Mouse (Mus musculus) heart, postnatal 0 days (tissue): ENCODE data around the gene Fem1b. TPM values are rescaled to one million over a fixed set of nuclear protein-coding genes. Genes with fewer than 3 reads are reported as not detected.

Source experiments
- ATAC-seq: fragments of 200-750 bp; cut with Nextera tagmentation; 2 replicates; pipeline ENCODE4 v1.8.0; 2017; ENCODE audit warnings: low read depth, moderate number of reproducible peaks, moderate library complexity; ENCODE audit not compliant: insufficient read depth
- DNase-seq: peaks from one replicate; pipeline ENCODE4 v3.0.0-alpha.2; 2016; ENCODE audit warnings: low spot score
- H3K27ac ChIP-seq: fragments of 300-500 bp; sonication (generic); 2 replicates; pipeline ENCODE4 v1.5.1; 2014; ENCODE audit warnings: low read depth, mild to moderate bottlenecking
- H3K27me3 ChIP-seq: fragments of 300-500 bp; sonication (generic); 2 replicates; pipeline ENCODE4 v1.6.1; 2014; ENCODE audit warnings: low read length, mixed read lengths; ENCODE audit not compliant: control insufficient read depth, insufficient read depth
- H3K36me3 ChIP-seq: fragments of 300-500 bp; sonication (generic); replicated peaks from 2 replicates; pipeline ENCODE4 v1.6.1; 2014; ENCODE audit warnings: low read length, mixed read lengths; ENCODE audit not compliant: control insufficient read depth, insufficient read depth
- H3K4me1 ChIP-seq: fragments of 300-500 bp; sonication (generic); 2 replicates; pipeline ENCODE4 v1.6.1; 2014; ENCODE audit warnings: antibody characterized with exemption; ENCODE audit not compliant: control insufficient read depth, insufficient read depth
- H3K4me2 ChIP-seq: fragments of 300-500 bp; sonication (generic); 2 replicates; pipeline ENCODE4 v1.6.1; 2014; ENCODE audit warnings: low read depth, mild to moderate bottlenecking, low read length, moderate library complexity
- H3K4me3 ChIP-seq: fragments of 300-500 bp; sonication (generic); 2 replicates; pipeline ENCODE4 v1.5.1; 2014; ENCODE audit warnings: low read depth, low read length
- H3K9ac ChIP-seq: fragments of 300-500 bp; sonication (generic); replicated peaks from 2 replicates; pipeline ENCODE4 v1.6.1; 2014; ENCODE audit warnings: low read depth, low read length, mixed read lengths
- H3K9me3 ChIP-seq: fragments of 300-500 bp; sonication (generic); replicated peaks from 2 replicates; pipeline ENCODE4 v1.6.1; 2016; ENCODE audit warnings: low read length; ENCODE audit not compliant: control insufficient read depth
- CTCF ChIP-seq: IDR thresholded peaks from 2 replicates; pipeline ENCODE4 v1.5.1; 2016; ENCODE audit warnings: antibody characterized with exemption, control low read depth, low read depth
- EP300 ChIP-seq: IDR thresholded peaks from 2 replicates; pipeline ENCODE4 v1.6.1; 2016; ENCODE audit warnings: antibody characterized with exemption, low read depth
- WGBS: fragments of 180-500 bp; shearing (Covaris S2); extraction: QIAGEN DNeasy Blood & Tissue Kit; methylation state at CpG from one replicate; pipeline ENCODE4 v1.1.7; 2014; 5-methylcytosine and 5-hydroxymethylcytosine counted together
- polyA plus RNA-seq: library from polyadenylated mRNA; unstranded; fragments of >200 nt; fragmentation: Nextera tagmentation; extraction: Ambion mirVana; gene quantifications from 2 replicates; pipeline ENCODE4 v1.2.1, GENCODE M21; 2015
- total RNA-seq: library from RNA; depleted of rRNA; stranded (reverse); fragments of >200 nt; gene quantifications from 2 replicates; pipeline ENCODE4 v1.2.3, GENCODE M21; 2014; ENCODE audit warnings: low replicate concordance

Gene Fem1b
- total and polyA plus RNA-seq, 2 experiments from 2014 or later: 6.8 to 28.9 TPM

DNA sequence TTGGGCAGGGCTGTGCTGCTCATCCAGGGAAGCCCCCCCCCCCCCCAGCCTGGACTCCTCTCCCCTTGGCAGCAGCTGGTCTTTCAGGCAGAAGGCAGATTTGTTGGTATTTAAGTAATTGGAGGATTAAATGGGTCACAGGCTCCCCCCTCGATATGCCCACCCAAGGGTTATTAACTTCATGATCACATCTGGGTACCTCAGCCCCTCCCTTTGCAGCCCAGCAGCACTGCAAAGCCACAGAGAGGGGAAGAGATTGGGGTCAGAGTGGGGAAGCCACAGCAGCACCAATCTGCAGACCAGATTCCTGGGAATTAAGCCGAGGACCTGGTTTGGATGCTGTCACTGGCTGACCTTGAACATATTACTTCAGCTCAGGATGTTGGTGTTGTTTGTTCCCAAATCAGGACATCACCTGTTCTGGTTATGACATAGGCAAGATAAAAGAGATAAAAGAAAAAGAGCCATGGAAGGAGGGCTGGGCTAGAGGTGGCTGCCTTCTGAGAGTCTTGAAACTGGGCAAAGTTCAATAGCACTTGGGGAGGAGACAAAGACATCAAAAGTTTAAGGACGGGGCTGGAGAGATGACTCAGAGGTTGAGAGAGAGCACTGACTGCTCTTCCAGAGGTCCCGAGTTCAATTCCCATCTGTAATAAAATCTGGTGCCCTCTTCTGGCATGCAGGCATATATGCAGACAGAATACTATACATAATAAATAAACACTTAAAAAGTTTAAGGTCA lies 24.1 kb upstream of the Fem1b start:
- 0 out of 2 replicates have a peak, but pooled peaks cover 10% of the 10 kb centered on the region for H3K4me1 ChIP-seq

DNA sequence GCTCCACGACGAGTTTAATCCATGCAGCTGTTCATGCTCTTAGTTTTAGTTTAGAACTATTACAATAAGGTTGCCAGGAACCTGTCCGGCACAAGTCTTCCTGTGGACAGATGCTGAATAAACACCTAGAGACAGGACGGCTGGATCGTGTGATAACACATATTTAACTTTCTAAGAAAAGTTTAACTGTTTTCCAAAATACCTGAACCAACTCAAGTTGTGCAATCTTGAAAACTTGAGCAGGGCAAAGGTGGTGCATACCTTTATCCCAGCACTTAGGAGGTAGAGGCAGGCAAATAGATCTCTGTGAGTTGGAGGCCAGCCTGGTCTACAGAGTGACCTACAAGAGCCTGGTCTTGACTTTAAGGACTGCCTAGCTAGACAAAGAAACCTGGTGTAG lies 23.2 kb upstream of the Fem1b start:
- WGBS: 69% methylated on average over 5 of the region's 5 CpGs

More for the DNA sequence above, 24.1 kb upstream of the Fem1b start:
- Histone ChIP-seq H3K27ac (no peak overlapping the region), H3K4me3 (no peak overlapping the region), H3K27me3 (no peaks in the 10 kb centered on the region), H3K9me3 (no peaks in the 10 kb centered on the region), H3K4me2 (no peak overlapping the region), H3K9ac (no peak overlapping the region), H3K36me3 (no peaks in the 10 kb centered on the region)
- no peak for TF ChIP-seq CTCF
- TF ChIP-seq EP300: no peak
- ATAC-seq (no peak), DNase-seq (no peak)
- WGBS: 63% methylated on average over 4 of the region's 4 CpGs

DNA sequence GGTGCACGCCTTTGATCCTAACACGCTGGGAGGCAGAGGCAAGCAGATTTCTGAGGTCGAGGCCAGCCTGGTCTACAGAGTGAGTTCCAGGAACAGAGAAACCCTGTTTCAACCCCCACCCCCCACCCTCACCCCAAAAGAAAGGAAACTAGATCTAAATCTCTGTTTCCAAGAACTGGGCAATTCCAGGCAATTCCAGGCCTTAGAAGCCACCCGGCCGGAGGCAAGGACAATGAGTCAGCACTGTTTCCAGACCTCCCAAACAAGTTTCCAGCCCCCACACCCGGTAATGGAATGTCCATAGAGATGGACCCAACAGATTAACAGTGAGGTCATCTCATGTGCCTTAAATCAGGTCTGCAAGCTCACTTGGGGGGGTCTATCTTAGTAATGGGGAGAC lies 18.1 kb upstream of the Fem1b start:
- no peaks in the 10 kb centered on the region for H3K36me3 ChIP-seq
- H3K9ac ChIP-seq: no peak overlapping the region
- DNase-seq (no peak), ATAC-seq (no peak)
- no peaks in the 10 kb centered on the region for H3K27me3 ChIP-seq
- TF ChIP-seq CTCF (no peak), EP300 (no peak)
- no peak overlapping the region for H3K27ac ChIP-seq
- 71% methylated on average over 6 of the region's 6 CpGs for WGBS
- no peak overlapping the region for H3K4me2 ChIP-seq
- H3K4me1 ChIP-seq: peaks cover 5% of the 10 kb centered on the region; the same call in 1 of the 2 replicates
- no peaks in the 10 kb centered on the region for H3K9me3 ChIP-seq
- no peak overlapping the region for H3K4me3 ChIP-seq

More for the DNA sequence above, 23.2 kb upstream of the Fem1b start:
- Histone ChIP-seq H3K36me3 (no peaks in the 10 kb centered on the region), H3K9me3 (no peaks in the 10 kb centered on the region), H3K9ac (no peak overlapping the region), H3K4me1 (0 out of 2 replicates have a peak, but pooled peaks cover 10% of the 10 kb centered on the region), H3K27me3 (no peaks in the 10 kb centered on the region), H3K27ac (no peak overlapping the region), H3K4me3 (no peak overlapping the region), H3K4me2 (no peak overlapping the region)
- no peak for TF ChIP-seq EP300
- no peak for TF ChIP-seq CTCF
- DNase-seq: no peak
- ATAC-seq: no peak

DNA sequence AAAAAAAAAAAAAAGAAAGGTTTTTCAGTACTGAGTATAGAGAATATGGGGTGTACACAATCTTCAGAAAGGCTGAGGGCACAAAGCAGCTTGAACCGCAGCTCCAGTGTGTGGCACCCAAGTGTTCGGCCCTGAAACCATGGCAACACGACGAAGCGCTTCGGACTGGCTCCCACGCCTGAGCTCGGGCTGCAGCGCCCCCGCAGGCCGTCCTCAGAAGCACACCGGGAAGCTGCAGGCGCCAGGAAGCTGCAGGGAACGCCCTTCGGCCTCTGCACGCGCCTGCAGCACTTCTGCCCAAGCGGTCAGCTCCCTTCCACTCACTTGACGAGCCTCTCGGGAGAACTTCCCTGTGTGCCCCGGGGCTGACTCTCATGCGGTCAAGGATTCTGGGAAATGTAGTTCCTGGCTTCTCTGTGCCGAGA lies 16.9 kb upstream of the Fem1b start:
- ATAC-seq (peak; percentile 100), DNase-seq (peak; percentile 99)
- H3K36me3 ChIP-seq: no peaks in the 10 kb centered on the region
- peak overlapping the region; percentile 37 for H3K4me3 ChIP-seq
- peak overlapping the region; percentile 46 for H3K27ac ChIP-seq
- H3K4me1 ChIP-seq: peaks cover 5% of the 10 kb centered on the region; the same call in 1 of the 2 replicates
- no peaks in the 10 kb centered on the region for H3K27me3 ChIP-seq
- WGBS: under 1% methylated on average over 23 of the region's 23 CpGs
- H3K4me2 ChIP-seq: peak overlapping the region; percentile 68
- TF ChIP-seq CTCF: peak; percentile 98
- TF ChIP-seq EP300: peak; percentile 72; the same call in 1 of the 2 replicates
- no peak overlapping the region for H3K9ac ChIP-seq
- H3K9me3 ChIP-seq: no peaks in the 10 kb centered on the region

DNA sequence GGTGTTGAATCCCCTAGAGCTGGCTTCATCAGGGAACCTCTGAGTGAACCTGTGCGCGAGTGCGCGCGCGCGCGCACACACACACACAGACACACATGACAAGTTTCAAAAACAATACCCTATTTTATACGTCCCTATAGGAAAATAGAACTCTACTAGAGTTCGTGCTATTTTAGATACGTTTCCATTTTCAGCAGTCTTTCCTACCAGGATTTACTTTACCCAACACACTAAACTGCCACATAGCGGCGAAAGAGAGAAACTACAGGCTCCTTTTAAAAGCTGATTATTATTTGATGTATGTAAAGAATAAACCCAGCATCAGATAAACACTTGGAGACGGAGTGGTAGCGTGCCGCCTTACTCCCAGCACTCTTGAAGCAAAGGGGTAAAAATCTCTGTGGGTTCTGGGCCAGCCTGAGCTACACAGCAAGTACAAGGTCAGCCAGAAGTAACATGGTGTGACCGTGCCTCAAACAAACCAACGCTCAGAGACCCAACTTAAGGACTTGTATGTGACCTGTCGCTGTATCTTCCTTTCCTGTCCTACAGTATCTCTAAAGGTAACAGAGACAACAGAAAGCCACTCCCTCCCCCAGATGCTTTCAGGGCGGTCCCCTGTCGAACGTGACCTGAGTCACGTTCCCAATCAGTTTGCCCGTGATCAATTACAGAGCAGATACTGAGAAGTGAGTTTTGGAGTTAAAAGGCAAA lies 16.4 kb upstream of the Fem1b start:
- H3K36me3 ChIP-seq: no peaks in the 10 kb centered on the region
- peak overlapping the region; percentile 68 for H3K4me2 ChIP-seq
- peak overlapping the region; percentile 46 for H3K27ac ChIP-seq
- peak overlapping the region; percentile 37 for H3K4me3 ChIP-seq
- no peak for ATAC-seq
- no peaks in the 10 kb centered on the region for H3K27me3 ChIP-seq
- TF ChIP-seq EP300 (no peak), CTCF (peak; percentile 50)
- WGBS: 4% methylated on average over 24 of the region's 24 CpGs
- peak; percentile 70 for DNase-seq
- H3K9ac ChIP-seq: no peak overlapping the region
- no peaks in the 10 kb centered on the region for H3K9me3 ChIP-seq
- peaks cover 5% of the 10 kb centered on the region; the same call in 1 of the 2 replicates for H3K4me1 ChIP-seq
